Mouse (Mus musculus) liver, postnatal 0 days (tissue): ENCODE results near the gene Gucy2d.

Source experiments
- CTCF ChIP-seq: sonication (generic); IDR thresholded peaks from 2 replicates; pipeline ENCODE4 v1.5.1; 2016; ENCODE audit warnings: antibody characterized with exemption, low read depth
- EP300 ChIP-seq: IDR thresholded peaks from 2 replicates; pipeline ENCODE4 v1.6.1; 2016; ENCODE audit warnings: antibody characterized with exemption, low read depth, mild to moderate bottlenecking

DNA sequence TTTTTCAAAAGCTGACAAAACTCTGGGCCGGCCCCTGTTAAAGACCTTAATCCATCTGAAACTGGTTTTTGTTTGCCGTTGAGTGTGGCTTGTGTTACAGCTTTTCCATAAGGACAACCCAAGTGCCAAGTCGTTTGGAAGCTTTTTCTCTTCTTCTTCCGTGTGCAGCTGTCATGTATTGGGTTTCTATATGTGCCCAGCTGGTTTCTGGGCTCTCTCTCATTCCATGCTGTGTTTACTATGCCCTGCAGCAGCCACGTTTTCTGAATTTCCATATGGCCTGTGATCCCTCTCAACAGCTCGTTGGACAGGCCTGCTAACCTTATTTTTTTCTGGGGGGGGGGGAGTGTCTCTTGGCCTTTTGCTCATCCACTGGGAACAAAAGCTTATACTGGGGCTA lies 15.8 kb upstream of the Gucy2d start:
- TF ChIP-seq EP300 (no peak), CTCF (no peak)
